Mouse (Mus musculus) macrophage (primary cell): Measurements from ENCODE around the gene Parm1. TPM values are rescaled to one million over a fixed set of nuclear protein-coding genes. Genes with fewer than 3 reads are reported as not detected.

Experiments used
- H3K27ac ChIP-seq: fragments of 350-480 bp; formaldehyde crosslinking; 2 replicates; pipeline ENCODE4 v1.9.0; 2021
- H3K36me3 ChIP-seq: fragments of 350-480 bp; formaldehyde crosslinking; 2 replicates; pipeline ENCODE4 v1.9.0; 2021; ENCODE audit errors: inconsistent target
- H3K4me3 ChIP-seq: fragments of 350-480 bp; formaldehyde crosslinking; 2 replicates; pipeline ENCODE4 v1.9.0; 2021; ENCODE audit errors: inconsistent target
- H3K79me2 ChIP-seq: fragments of 350-480 bp; formaldehyde crosslinking; 2 replicates; pipeline ENCODE4 v1.9.0; 2021; ENCODE audit errors: inconsistent target
- WGBS: methylation state at CpG from one replicate; pipeline ENCODE4 v1.1.7; 2026; ENCODE audit warnings: inconsistent platforms; ENCODE audit not compliant: missing documents; 5-methylcytosine and 5-hydroxymethylcytosine counted together
- polyA plus RNA-seq: library from polyadenylated mRNA; stranded (reverse); fragments of 250-400 nt; gene quantifications from 3 replicates; pipeline ENCODE4 v1.2.4, GENCODE M21; 2018; ENCODE audit warnings: inconsistent platforms

Gene Parm1
- polyA plus RNA-seq, 1 experiment from 2014 or later: not detected

GRCm38 (mm10) chr5:91654331-91655048 is 137.1 kb downstream of the Parm1 start:
- H3K79me2 ChIP-seq: no peaks in the 10 kb centered on the region
- 88% methylated on average over 3 of the region's 3 CpGs for WGBS

GRCm38 (mm10) chr5:91655263-91655662 is 137.8 kb downstream of the Parm1 start:
- 88% methylated on average over 3 of the region's 3 CpGs for WGBS
- H3K36me3 ChIP-seq: no peaks in the 10 kb centered on the region
- H3K4me3 ChIP-seq: no peak overlapping the region
- H3K79me2 ChIP-seq: no peaks in the 10 kb centered on the region
- no peak overlapping the region for H3K27ac ChIP-seq

More at GRCm38 (mm10) chr5:91654331-91655048, 137.1 kb downstream of the Parm1 start:
- Histone ChIP-seq H3K27ac (no peak overlapping the region), H3K4me3 (no peak overlapping the region), H3K36me3 (no peaks in the 10 kb centered on the region)

DNA sequence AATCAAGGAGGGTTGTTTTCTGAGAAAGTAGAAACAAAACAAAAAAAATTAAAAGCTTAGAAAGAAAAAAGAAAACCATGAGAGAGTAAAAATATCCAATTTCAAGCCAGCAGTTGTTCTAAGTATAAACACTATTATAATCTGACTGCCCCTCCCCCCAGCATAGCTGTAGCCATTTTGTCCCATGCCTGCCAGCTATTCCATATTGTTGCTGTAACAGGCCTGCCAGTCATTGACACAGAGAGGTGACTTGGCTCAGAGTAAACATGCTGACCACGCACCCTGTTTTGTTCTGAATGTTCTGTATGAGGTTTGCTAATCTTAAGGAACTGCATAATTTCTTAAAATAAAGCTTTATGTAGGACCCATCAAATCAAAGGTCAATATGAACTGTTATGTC is 145.3 kb downstream of the Parm1 start:
- H3K79me2 ChIP-seq: no peaks in the 10 kb centered on the region
- 93% methylated on average over 1 of the region's 1 CpGs for WGBS
- H3K27ac ChIP-seq: no peak overlapping the region
- H3K36me3 ChIP-seq: no peaks in the 10 kb centered on the region
- H3K4me3 ChIP-seq: no peak overlapping the region

- 92% methylated on average over 4 of the region's 4 CpGs for WGBS
- Histone ChIP-seq H3K36me3 (no peaks in the 10 kb centered on the region), H3K4me3 (no peak overlapping the region), H3K79me2 (no peaks in the 10 kb centered on the region), H3K27ac (no peak overlapping the region)
Observed at GRCm38 (mm10) chr5:91667127-91667526, 149.7 kb downstream of the Parm1 start.

DNA sequence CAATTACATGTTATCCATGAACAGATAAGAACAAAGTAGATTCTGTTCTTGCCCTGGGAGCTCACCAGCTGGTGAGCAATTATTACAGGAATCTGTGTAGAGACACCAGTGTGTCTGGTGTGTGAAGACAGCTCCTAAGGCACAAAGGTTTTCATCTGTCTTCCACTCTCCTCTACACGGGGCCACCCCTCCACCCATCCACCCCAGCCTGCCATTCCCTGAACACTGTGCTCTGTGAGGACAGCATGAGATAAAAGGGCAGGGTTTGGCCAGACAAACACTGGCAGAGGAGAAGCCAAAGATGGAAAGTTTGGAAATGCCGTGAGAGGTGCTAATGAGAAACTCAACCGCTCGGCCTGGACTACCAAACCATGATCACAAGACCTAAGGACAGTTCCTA is 151.8 kb downstream of the Parm1 start:
- H3K79me2 ChIP-seq: no peaks in the 10 kb centered on the region
- no peak overlapping the region for H3K27ac ChIP-seq
- H3K36me3 ChIP-seq: no peaks in the 10 kb centered on the region
- 85% methylated on average over 4 of the region's 4 CpGs for WGBS
- H3K4me3 ChIP-seq: no peak overlapping the region

Other genes starting within 250 kb of the Parm1 start
- gene Btc, start 114.6 kb upstream of the Parm1 start, polyA plus RNA-seq: not detected in 3 replicates